Mouse (Mus musculus) liver, embryonic 14 days (tissue): ENCODE measurements around the gene Tmem221. TPM values are rescaled to one million over a fixed set of nuclear protein-coding genes. Genes with fewer than 3 reads are reported as not detected.

ENCODE experiments used
- polyA plus RNA-seq: library from polyadenylated mRNA; depleted of rRNA; stranded (reverse); fragments of >200 nt; gene quantifications from 2 replicates; pipeline ENCODE4 v1.2.3, GENCODE M21; 2012; rRNA removed

Tmem221 gene
- polyA plus RNA-seq: 0.17 and 0.28 TPM in 2 replicates

GRCm38 (mm10) chr8:71558071-71558957 is at the start of gene Tmem221:
Gene Tmem221 (minus strand): TSS chr8:71558871.

GRCm38 (mm10) chr8:71597451-71597850 is 38.8 kb upstream of the Tmem221 start, which contains the start of gene Fam129c:
Gene Fam129c (plus strand): TSS chr8:71597648.

GRCm38 (mm10) chr8:71591471-71592373 is 33.1 kb upstream of the Tmem221 start, which contains the start of gene Pgls:
Gene Pgls (plus strand): TSS chr8:71592176.

GRCm38 (mm10) chr8:71568387-71568937 is 9.8 kb upstream of the Tmem221 start, which contains the start of gene Slc27a1:
Gene Slc27a1 (plus strand): TSS chr8:71568882.

GRCm38 (mm10) chr8:71566501-71566900 is 7.8 kb upstream of the Tmem221 start, which contains the start of gene Nxnl1:
Gene Nxnl1 (minus strand): TSS chr8:71566601.

GRCm38 (mm10) chr8:71542632-71543343 is 15.9 kb downstream of the Tmem221 start, which contains the start of gene Mvb12a:
Gene Mvb12a (plus strand): TSS chr8:71542922.

GRCm38 (mm10) chr8:71537028-71537867 is 21.4 kb downstream of the Tmem221 start, which contains the start of gene Bst2:
Gene Bst2 (minus strand): TSS chr8:71537456.

GRCm38 (mm10) chr8:71525226-71526050 is 33.2 kb downstream of the Tmem221 start, which contains the start of gene Ccdc194:
Gene Ccdc194 (minus strand): TSS chr8:71525711.

GRCm38 (mm10) chr8:71511644-71512043 is 47.0 kb downstream of the Tmem221 start, which contains the start of gene Plvap:
Gene Plvap (minus strand): TSS chr8:71511752.

Other genes with a start within 250 kb of the Tmem221 start
- gene Use1, start 192.0 kb downstream of the Tmem221 start, polyA plus RNA-seq: 53.8 and 56.8 TPM in 2 replicates
- 3.0 and 3.1 TPM in 2 replicates for gene Ocel1, start 187.6 kb downstream of the Tmem221 start, polyA plus RNA-seq
- 15.0 and 18.0 TPM in 2 replicates for gene Nr2f6, start 176.9 kb downstream of the Tmem221 start, polyA plus RNA-seq
- gene Ushbp1, start 163.1 kb downstream of the Tmem221 start, polyA plus RNA-seq: 3.0 and 3.2 TPM in 2 replicates
- gene Babam1, start 162.0 kb downstream of the Tmem221 start, polyA plus RNA-seq: 51.3 and 56.2 TPM in 2 replicates
- 45.6 and 52.2 TPM in 2 replicates for gene Ankle1, start 152.9 kb downstream of the Tmem221 start, polyA plus RNA-seq
- gene Abhd8, start 95.2 kb downstream of the Tmem221 start, polyA plus RNA-seq: 6.4 and 6.5 TPM in 2 replicates
- 39.4 and 44.7 TPM in 2 replicates for gene Mrpl34, start 93.9 kb downstream of the Tmem221 start, polyA plus RNA-seq
- gene Dda1, start 89.7 kb downstream of the Tmem221 start, polyA plus RNA-seq: 21.8 and 25.0 TPM in 2 replicates
- 1.3 and 1.8 TPM in 2 replicates for gene Ano8, start 72.9 kb downstream of the Tmem221 start, polyA plus RNA-seq
- 8.4 and 8.9 TPM in 2 replicates for gene Gtpbp3, start 70.8 kb downstream of the Tmem221 start, polyA plus RNA-seq
- 15.8 TPM in 2 replicates for gene Plvap, start 47.1 kb downstream of the Tmem221 start, polyA plus RNA-seq
- 0.12 and 0.18 TPM in 2 replicates for gene Ccdc194, start 33.2 kb downstream of the Tmem221 start, polyA plus RNA-seq
- 47.6 and 62.9 TPM in 2 replicates for gene Bst2, start 21.4 kb downstream of the Tmem221 start, polyA plus RNA-seq
- 24.0 and 26.3 TPM in 2 replicates for gene Mvb12a, start 15.9 kb downstream of the Tmem221 start, polyA plus RNA-seq
- gene Nxnl1, start 7.7 kb upstream of the Tmem221 start, polyA plus RNA-seq: not detected in 2 replicates
- gene Slc27a1, start 10.0 kb upstream of the Tmem221 start, polyA plus RNA-seq: 1.6 and 1.9 TPM in 2 replicates
- 40.2 and 45.8 TPM in 2 replicates for gene Pgls, start 33.3 kb upstream of the Tmem221 start, polyA plus RNA-seq
- gene Fam129c, start 38.8 kb upstream of the Tmem221 start, polyA plus RNA-seq: 0.89 and 1.0 TPM in 2 replicates
- 30.1 and 32.1 TPM in 2 replicates for gene Colgalt1, start 52.1 kb upstream of the Tmem221 start, polyA plus RNA-seq
- 0.08 and 0.20 TPM in 2 replicates for gene Unc13a, start 112.9 kb upstream of the Tmem221 start, polyA plus RNA-seq
- 3.4 and 4.0 TPM in 2 replicates for gene Jak3, start 117.4 kb upstream of the Tmem221 start, polyA plus RNA-seq
- gene Insl3, start 130.3 kb upstream of the Tmem221 start, polyA plus RNA-seq: 0.70 and 1.2 TPM in 2 replicates
- gene B3gnt3, start 142.9 kb upstream of the Tmem221 start, polyA plus RNA-seq: 1.7 and 1.9 TPM in 2 replicates
- 21.1 and 24.4 TPM in 2 replicates for gene Fcho1, start 166.8 kb upstream of the Tmem221 start, polyA plus RNA-seq